Mouse (Mus musculus) gastrocnemius, postnatal 25 days (tissue): ENCODE results near the gene Stoml2. TPM values are rescaled to one million over a fixed set of nuclear protein-coding genes. Genes with fewer than 3 reads are reported as not detected.
A peak's percentile ranks its signal among the peaks of the same experiment; 100 is the strongest.
"Not testable (repeated sequence)": the region's sequence is repeated elsewhere in the genome, so short reads cannot be mapped to it uniquely, and the experiment has no call there.

Experiments used
- DNase-seq: peaks from one replicate; pipeline ENCODE4 v3.0.0; 2022
- total RNA-seq, 2 experiments: library from RNA; stranded (reverse); gene quantifications; 1 replicate in 1 of 2; 2 replicates in 1 of 2; pipeline ENCODE4 v1.2.3; 2021

Gene Stoml2
- total RNA-seq, 2 experiments from 2014 or later, result 88.2 to 98.5 TPM

DNA sequence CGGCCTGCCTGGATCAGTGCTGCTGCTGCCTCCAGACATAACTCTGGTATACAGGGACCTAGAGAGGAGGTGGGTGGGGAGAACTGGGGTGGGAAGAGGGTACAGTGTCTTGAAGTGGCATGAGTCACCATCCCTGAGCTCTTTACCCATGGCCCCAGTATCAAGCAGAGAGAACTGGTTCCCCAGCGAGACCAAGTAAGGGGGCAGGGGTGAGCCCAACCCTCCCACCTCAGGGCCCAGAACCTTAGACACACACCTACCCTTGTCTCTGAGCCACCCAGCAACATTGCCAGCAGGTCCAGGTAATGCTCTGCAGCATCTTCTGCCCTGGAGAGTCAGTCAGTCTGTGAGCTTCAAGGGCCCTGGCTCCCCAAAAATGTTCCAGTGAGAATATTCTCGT, 26.6 kb downstream of the Stoml2 start:
- DNase-seq, result no peak

- no peak for DNase-seq
Measured at GRCm38 (mm10) chr4:43002756-43003439, 28.6 kb downstream of the Stoml2 start.

GRCm38 (mm10) chr4:43001272-43001671, 30.2 kb downstream of the Stoml2 start:
- no peak for DNase-seq

- DNase-seq, result peak; percentile 99
Measured at GRCm38 (mm10) chr4:43000141-43000986, 31.1 kb downstream of the Stoml2 start, which contains the start of gene Vcp. Vcp (minus strand) TSS chr4:43000507.

DNA sequence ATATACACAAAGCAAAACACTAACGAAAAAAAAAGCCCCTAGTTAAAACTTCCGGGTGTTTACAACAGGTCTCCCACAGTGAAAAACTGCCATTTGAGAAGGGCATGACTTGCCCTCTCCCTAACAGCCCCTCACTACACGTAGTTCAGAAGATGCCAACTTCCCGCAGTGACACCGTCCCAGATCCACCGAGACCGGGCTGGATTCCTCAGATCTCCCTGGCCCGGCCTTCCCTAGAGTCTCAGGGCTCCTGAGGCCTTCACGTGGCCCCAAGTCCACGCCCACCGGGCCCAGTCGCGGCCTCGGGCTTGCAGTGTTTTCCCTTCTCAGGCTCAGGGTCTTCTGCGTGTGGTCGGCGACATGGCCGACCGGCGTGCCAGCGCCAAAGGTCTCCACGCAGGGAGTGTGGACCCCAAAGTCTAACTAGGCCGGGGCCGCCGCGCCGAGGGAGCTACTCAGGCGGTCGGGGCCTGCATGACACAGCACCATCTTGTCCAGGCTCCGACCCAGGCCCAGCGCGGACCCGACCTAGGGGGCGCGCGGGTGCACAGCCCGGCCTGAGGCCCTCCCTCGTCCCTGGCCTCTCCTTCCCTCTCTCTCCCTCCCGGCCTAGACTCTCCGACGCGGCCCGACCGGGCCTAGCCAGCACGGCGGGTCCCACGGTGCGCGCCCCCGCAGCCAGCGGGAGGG, 31.9 kb downstream of the Stoml2 start:
- peak; percentile 81 for DNase-seq

- no peak for DNase-seq
Measured at GRCm38 (mm10) chr4:42998022-42998421, 33.5 kb downstream of the Stoml2 start.

DNA sequence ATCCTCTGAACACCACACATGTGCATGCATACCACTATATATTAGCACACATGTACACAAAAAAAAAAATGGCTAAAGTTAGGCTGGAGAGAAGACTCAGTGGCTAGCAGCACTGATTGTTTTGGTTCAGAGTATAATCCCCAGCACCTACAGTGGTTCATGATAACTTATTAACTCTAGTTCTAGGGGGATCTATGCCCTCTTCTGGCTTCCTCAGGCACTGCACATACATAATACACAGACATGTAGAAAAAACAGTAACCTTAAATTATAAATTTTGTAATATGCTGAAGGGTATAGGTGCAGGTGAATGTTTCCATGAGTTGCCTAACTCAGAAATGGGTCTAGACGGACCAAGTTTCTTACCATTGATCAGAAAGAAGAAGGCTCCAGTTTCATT, 43.2 kb downstream of the Stoml2 start:
- DNase-seq, result no peak

DNA sequence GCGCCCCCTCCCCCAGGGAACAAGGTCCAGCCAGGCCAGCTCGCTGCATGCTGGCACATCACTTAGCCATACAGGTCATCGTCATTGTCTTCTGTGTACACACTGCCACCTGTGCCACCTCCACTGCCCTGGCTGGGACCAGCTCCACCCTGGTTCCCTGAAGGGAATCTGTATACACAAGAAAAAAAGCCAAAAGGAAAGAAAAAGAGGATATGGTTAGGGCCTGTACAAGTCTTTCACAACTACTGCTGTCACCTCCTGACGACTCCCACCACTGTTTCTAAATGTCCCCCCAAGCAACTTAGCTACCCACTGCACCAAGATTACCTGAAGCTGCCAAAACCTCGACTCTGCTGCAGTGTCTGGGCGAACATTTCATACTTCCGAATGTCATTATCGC, 51.0 kb downstream of the Stoml2 start:
- DNase-seq, result not testable (repeated sequence)

GRCm38 (mm10) chr4:42978062-42978461, 53.4 kb downstream of the Stoml2 start:
- DNase-seq, result no peak

Other genes with a start within 250 kb of the Stoml2 start
- gene Fam205a1, start 177.8 kb downstream of the Stoml2 start, total RNA-seq, result not detected
- gene Gm12394, start 174.9 kb downstream of the Stoml2 start, total RNA-seq, result not detected
- gene Fam205c, start 157.5 kb downstream of the Stoml2 start, total RNA-seq, result 1 to 10 TPM in 1 of 2 experiments, under 1 TPM in 1; 0.90 to 1.2 TPM
- gene Phf24, start 115.0 kb downstream of the Stoml2 start, total RNA-seq, result 1 to 10 TPM in 1 of 2 experiments, under 1 TPM in 1; 0.64 to 1.5 TPM
- gene Dnajb5, start 81.9 kb downstream of the Stoml2 start, total RNA-seq, result 100 to 1,000 TPM; 143 to 183 TPM
- not detected for gene 1700022I11Rik, start 62.1 kb downstream of the Stoml2 start, total RNA-seq
- 100 to 1,000 TPM; 219 to 236 TPM for gene Vcp, start 31.2 kb downstream of the Stoml2 start, total RNA-seq
- gene Fancg, start 21.2 kb downstream of the Stoml2 start, total RNA-seq, result 1 to 10 TPM; 1.0 to 2.4 TPM
- 1 to 10 TPM; 6.7 to 7.5 TPM for gene Pigo, start 5.9 kb downstream of the Stoml2 start, total RNA-seq
- gene Fam214b, start 14.5 kb upstream of the Stoml2 start, total RNA-seq, result 10 to 100 TPM; 18.7 to 33.5 TPM
- 1 to 10 TPM; 2.9 to 3.0 TPM for gene Unc13b, start 27.2 kb upstream of the Stoml2 start, total RNA-seq
- not detected for gene Atp8b5, start 235.4 kb upstream of the Stoml2 start, total RNA-seq